ENCODE assay signal across 7 mouse cellular contexts in the genomic region with DNA sequence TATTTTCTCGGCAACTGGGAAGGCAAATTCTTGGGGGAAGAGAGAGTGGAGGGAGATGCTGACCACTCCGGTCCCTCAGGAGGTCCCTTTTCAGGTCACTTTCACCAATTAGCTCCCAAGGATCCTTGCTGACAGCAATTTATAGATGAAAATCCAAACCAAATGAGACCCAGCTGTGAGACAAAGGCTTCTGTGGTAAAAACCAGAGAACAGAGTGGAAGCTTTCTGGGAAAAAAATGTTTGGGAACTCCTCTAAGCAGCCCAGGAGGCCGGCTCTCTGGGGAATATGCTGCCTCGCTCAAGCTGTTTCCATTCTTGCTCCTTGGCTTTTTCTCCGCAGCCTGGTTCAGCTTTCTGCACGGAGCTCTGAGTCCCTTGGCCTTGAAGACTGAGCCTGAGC.
DNase-seq lines count a peak whose midpoint lies in the region; ATAC-seq lines count a peak whose summit lies in the region.

No protein-coding gene starts in this region.

- 15% methylated on average over 6 of the region's 6 CpGs for WGBS in intestine, embryonic 16.5 days
- 2% methylated on average over 6 of the region's 6 CpGs for WGBS in midbrain, embryonic 14.5 days

- H3K4me2 ChIP-seq in intestine, embryonic 16.5 days (ENCODE audit: low read depth, low read length), result peak overlapping the region; percentile 34; the same call in 1 of the 2 replicates
- H3K4me2 ChIP-seq in midbrain, embryonic 14.5 days (ENCODE audit: low read length), result peak overlapping the region; percentile 50

- H3K9ac ChIP-seq in intestine, embryonic 16.5 days (ENCODE audit: low read depth, low read length), result no peak overlapping the region
- peak overlapping the region; percentile 27; the same call in 1 of the 2 replicates for H3K9ac ChIP-seq in midbrain, embryonic 14.5 days (replicated peaks; ENCODE audit: low read length)

- no peaks in the 10 kb centered on the region for H3K9me3 ChIP-seq in intestine, embryonic 16.5 days (ENCODE audit: control insufficient read depth, low read length)
- no peaks in the 10 kb centered on the region for H3K9me3 ChIP-seq in midbrain, embryonic 14.5 days (ENCODE audit: control insufficient read depth, low read length)

- DNase-seq in adipocyte (ENCODE audit: low spot score), result peak; percentile 62
- peak; percentile 74 for DNase-seq in embryo, embryonic 11 days
- peak; percentile 56 to 81 for DNase-seq in heart, adult 18-20 months
- DNase-seq in midbrain, embryonic 14.5 days, result peak; percentile 74
- no peak for DNase-seq in B cell, adult 2 months
- DNase-seq in right cerebral cortex, adult 18-20 months, result no peak

- peak; percentile 36; the same call in 1 of the 2 replicates for ATAC-seq in intestine, embryonic 16.5 days
- ATAC-seq in midbrain, embryonic 14.5 days (ENCODE audit: low FRiP score, low TSS enrichment), result no peak

- H3K27ac ChIP-seq in intestine, embryonic 16.5 days (ENCODE audit: low read length), result no peak overlapping the region
- H3K27ac ChIP-seq in midbrain, embryonic 14.5 days (replicated peaks; ENCODE audit: low read depth, low read length), result no peak overlapping the region

- H3K36me3 ChIP-seq in intestine, embryonic 16.5 days (ENCODE audit: control insufficient read depth, insufficient read depth, low read length), result no peaks in the 10 kb centered on the region
- no peaks in the 10 kb centered on the region for H3K36me3 ChIP-seq in midbrain, embryonic 14.5 days (ENCODE audit: control insufficient read depth, insufficient read depth, low read length)

- H3K4me3 ChIP-seq in intestine, embryonic 16.5 days (ENCODE audit: low read length), result no peak overlapping the region
- H3K4me3 ChIP-seq in midbrain, embryonic 14.5 days (replicated peaks; ENCODE audit: low read depth, low read length), result peak overlapping the region; percentile 15; the same call in 1 of the 2 replicates

- H3K4me1 ChIP-seq in intestine, embryonic 16.5 days (ENCODE audit: control insufficient read depth, insufficient read depth, low read length), result peaks cover 6% of the 10 kb centered on the region; the same call in 1 of the 2 replicates
- peaks cover 10% of the 10 kb centered on the region; the same call in 1 of the 2 replicates for H3K4me1 ChIP-seq in midbrain, embryonic 14.5 days (ENCODE audit: control insufficient read depth, insufficient read depth, low read length)

- H3K27me3 ChIP-seq in intestine, embryonic 16.5 days (replicated peaks; ENCODE audit: control insufficient read depth, insufficient read depth, low read length), result no peaks in the 10 kb centered on the region
- peaks cover 21% of the 10 kb centered on the region for H3K27me3 ChIP-seq in midbrain, embryonic 14.5 days (ENCODE audit: control insufficient read depth, insufficient read depth, low read length)

Comparison
In these comparisons a context has a peak if more than half of its experiments do, and no peak if none do; other contexts are left out.
1. DNase-seq: peak in adipocyte (single experiment), embryo, embryonic 11 days (single experiment), heart, adult 18-20 months (2 of 2) and midbrain, embryonic 14.5 days (single experiment); none in B cell, adult 2 months (0 of 2) and right cerebral cortex, adult 18-20 months (single experiment).